Mouse (Mus musculus): ENCODE measurements around the gene Glt8d1. TPM values are rescaled to one million over a fixed set of nuclear protein-coding genes. Genes with fewer than 3 reads are reported as not detected.

Glt8d1 gene
- 1 to 10 TPM; 8.6 to 8.8 (median 8.7) TPM for polyA plus RNA-seq (2017; shearing (Covaris generic))

DNA sequence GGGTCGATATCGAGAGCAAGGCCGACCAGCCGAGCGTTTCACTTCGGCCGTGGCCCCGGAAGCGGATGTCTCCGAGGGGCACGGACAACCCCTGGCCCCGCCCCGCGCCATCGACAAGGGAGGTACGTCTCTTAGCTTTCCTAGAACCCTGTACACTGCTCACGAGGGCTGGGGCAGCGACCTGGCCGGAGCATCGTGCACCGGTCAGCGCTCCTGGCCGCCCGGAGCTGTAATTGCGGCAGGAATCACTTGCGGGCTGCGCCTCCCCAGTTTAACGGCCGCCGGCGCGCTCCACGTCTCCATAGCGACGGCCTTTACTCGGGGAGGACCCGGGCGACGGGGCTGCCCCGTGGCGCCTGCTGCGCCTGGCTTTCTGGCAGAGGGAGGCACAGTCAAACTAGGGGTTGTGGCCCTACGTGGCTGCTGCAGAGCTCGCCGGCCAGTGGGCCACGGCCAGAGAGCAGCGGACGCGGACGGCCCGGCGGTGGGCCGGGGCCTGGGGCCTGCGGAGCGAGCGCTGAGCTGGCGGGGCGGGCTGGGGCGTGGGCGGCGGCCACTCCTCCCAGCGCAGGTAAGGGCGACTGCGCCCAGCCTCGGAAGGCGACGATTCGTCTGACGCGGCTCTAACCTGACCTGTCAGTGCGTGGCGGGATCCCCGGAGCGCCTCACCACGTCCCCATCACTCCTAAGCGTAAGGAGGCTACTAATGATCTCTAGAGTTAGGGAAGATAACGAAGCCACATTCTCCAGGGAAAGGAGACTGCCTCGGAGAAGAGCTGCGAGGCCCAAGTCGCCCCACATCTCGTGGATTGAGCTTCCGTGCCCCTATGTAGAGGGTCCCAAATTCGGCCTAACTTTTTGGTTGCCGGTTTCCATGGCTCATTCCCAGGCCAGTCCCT is at the start of gene Glt8d1, which contains the start of gene Spcs1:
TSS of gene Glt8d1 (plus strand) at position 94 of the 899 bp plus-strand sequence.
TSS of gene Spcs1 (minus strand) at position 366 of the 899 bp plus-strand sequence.
- peak; percentile 90 for ATAC-seq

DNA sequence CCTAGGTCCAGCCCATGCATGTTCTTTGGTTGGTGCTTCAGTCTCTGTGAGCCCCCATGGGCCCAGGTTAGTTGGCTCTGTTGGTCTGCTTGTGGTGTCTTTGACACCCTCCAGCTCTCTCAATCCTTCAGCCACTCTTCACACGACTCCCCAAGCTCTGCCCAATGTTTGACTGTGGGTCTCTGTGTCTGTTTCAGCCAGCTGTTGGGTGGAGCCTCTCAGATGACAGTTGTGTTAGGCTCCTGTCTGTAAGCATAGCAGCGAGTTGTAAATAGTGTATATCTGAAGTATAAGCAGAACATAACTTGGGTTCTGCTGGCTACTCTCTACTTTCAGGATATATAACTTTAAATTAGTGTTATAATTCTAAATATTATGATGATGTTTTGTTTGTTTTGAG is 42.7 kb upstream of the Glt8d1 start:
- no peak for ATAC-seq

DNA sequence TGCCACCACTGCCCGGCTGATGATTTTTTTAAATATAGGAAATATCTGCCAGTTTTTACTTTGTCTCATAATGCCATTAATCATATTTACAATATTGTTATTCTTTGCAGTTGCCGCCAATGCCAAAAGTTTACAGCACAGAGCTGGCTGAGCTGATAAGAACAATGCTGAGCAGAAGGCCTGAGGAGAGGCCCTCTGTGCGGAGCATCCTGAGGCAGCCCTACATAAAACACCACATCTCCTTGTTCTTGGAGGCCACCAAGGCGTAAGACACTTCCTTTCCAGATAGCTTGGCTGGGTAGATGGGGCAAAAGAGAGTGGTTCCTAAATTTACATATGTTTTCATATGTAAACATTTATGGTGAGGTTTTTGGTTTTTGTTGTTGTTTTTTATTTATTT is 42.2 kb upstream of the Glt8d1 start:
- no peak for ATAC-seq

DNA sequence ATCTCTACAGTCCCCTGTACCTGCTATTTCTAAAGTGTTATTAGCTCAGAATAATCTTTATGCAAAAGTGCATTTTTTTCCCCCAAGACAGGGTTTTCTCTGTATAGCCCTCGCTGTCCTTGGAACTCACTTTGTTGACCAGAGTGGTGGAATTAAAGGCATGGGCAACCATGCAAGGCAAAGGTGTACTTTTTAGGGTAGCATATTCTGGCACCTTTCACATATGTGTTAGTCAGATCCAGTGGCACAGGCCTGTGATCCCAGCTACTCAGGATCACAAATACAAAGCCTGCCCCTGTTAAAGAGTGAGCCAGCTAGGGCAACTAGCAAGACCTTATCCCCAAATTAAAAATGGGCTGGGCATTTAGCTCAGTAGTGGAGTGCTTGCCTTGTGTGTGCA is 40.8 kb upstream of the Glt8d1 start:
- no peak for ATAC-seq

DNA sequence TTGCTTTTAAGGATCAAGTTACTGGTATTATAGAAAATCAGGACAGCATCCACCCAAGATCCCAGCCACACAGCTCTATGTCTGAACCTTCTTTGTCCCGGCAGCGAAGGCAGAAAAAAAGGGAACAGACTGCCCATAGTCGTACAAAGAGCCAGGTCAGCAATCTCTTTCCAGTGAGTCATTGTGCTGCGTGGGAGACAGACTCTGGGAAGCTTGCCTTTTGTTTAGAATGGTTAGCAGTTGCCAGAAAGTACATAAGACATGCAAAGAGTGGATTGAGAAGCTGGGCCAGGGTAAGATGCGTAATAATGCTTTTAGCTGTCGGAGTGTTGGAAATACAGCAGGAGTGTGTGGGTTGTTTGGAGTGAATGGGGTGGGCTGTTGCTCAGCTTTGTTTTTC is 27.0 kb upstream of the Glt8d1 start:
- ATAC-seq = no peak

DNA sequence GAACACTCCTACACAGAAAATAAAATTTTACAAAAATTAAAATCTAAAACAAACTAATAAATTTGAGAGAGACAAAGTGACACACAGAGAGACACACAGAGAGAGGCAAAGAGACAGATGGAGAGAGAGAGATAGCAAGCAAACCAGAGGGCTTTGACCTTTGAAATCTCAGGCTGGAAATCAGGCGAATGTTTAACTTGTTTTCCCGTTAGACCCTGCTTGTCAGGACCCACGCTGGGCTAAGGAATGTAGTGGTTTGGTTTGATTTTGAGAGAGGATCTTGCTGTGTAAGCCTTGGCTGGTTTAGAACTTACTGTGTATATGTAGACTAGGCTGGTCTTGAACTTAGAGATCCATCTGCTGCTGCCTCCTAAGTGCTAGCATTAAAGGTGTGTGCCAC is 25.0 kb upstream of the Glt8d1 start:
- ATAC-seq = no peak

DNA sequence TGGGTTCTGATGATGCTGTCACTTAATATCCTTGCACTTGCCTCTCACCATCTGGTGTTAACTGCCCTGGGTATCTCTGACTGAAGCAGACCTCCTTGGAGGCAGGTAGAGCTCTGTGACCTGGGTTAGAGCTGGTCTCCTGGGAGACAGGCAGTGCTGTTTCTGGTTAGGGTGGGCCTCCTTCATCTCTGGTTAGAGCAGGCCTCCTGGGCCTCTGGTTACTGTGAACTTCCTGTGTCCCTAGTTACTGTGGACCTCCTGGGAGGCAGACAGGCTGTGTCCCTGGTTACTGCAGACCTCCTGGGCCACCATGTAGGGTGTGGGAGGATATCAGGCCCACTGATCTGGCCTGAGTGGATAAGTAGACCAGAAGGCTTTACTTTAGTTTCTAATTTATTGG is 4.8 kb upstream of the Glt8d1 start:
- ATAC-seq = no peak

DNA sequence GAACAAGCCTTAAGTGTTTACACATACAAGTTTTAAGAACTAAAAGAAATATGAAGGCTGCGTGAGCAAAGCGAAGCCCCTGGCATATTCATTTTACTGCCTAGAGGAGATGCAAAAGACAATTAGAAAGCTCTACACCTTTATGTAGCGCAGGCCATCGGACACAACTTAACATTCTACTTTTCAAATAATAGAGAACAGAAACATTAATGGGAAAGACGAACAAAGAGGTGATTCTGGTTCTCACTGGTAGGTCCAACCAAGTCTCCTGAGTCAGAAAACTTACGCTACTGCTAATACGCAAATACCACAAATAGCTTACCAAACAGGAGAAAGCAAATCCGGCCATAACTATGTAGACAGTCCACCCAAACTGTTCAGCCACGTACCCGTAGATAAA is 844 bp upstream of the Glt8d1 start:
- no peak for ATAC-seq

DNA sequence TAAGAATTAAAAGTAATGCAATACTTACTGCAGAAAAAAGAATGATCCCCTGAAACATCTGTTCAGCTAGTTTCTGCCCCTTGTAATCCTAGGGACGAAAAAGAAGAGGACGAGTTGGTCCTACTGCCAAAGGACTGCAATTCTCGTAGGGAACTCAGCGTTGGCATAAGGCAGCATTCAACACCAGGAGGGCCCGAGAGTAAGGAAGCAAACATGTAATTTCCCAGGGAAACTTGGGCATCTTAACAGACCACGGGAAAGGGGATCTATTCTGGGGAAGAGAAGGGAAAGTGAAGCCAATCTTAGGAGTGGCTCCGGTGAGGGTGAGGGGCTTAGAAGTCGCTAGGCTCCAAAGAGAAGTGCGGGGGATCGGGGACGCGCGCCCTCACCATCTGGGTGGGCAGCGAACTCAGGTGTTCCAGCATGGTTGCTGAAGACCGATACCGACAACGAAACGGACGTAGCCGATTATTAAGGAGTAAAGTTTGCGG is 339 bp upstream of the Glt8d1 start:
- no peak for ATAC-seq

DNA sequence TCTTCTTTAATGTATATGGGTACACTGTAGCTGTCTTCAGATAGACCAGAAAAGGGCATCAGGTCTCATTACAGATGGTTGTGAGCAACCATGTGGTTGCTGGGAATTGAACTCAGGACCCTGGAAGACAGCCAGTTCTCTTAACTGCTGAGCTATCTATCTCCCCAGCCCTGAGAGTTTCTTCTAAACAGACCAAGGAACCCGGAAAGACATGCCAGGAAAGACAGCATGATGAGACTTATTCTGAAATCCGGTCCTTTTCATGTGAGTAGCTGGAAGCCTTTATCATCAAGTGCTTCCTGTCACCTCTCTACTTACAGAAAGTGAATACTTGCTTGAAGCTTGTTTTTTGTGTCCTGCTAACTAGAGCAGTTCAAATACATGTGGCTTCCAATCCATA is 3.3 kb downstream of the Glt8d1 start:
- no peak for ATAC-seq

DNA sequence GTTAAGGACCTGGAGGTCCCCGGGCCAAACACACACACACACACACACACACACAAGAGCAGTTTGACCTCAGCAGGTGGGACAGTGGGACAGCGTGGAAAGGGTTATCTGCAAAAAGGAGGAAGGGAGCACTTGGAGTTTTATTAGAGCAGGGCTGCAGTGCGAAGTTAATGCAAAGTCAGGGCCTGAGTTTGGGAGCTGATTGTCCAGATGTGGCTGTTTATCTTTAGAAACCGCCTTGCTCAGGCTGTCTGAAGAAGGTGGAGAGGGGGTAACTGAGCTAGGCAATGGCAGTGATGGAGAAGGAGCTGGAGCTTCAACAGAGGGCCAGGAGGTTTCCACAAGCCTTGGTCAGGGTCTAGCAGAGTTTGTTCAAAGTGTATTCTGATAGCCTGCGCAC is 5.6 kb downstream of the Glt8d1 start:
- no peak for ATAC-seq

DNA sequence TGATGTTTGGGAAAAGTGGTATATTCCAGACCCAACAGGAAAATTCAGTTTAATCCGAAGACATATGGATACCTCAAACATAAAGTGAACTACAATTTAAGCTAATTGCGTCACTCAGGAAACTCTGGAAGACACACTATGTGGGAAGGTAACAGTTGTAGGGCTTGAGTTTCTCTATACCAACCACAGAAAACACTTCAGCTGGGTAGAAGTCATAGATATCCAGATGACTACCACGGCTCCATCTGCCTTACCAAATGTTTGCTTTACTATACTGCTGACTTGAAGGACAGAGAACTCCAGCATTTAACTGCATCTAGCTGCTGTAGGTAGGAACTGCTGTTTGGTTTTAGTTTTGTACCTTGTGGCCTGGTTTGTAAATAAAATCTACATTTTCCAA is 10.4 kb downstream of the Glt8d1 start:
- ATAC-seq = no peak

DNA sequence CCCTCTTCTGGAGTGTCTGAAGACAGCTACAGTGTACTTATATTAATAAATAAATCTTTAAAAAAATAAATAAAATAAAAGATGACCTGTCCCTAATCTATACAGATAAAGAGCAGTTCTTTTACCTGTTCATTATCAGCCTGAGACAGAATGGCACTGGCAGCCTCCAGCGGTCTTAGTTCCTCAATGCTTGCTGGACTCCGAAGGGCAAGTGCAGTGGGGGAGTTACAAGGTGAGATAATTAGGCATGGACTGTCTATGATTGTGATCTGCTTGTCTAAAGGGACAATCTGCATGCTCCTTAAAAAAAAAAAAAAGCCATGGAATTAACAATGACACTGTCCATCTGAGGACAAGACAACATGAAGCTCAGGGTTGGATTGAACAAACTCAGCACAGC is 12.7 kb downstream of the Glt8d1 start:
- ATAC-seq = no peak

DNA sequence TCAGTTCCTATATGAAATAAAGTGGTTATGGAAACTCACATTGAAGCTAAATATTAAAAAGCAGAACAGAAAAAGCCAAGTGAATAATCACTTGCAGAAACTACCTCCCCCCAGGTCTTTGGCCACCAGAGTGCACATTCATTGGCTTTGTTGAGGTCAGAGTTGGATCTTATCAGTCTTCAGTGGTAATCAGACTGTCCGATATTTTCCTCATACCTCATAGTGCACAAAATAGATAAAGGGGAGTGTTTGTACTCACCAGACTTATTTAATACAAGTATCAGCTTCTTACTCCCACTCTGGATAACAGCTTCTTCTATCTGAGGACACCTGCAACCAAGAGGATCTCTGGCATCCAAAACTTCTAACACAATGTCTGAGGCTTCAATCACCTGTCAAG is 14.9 kb downstream of the Glt8d1 start:
- no peak for ATAC-seq

DNA sequence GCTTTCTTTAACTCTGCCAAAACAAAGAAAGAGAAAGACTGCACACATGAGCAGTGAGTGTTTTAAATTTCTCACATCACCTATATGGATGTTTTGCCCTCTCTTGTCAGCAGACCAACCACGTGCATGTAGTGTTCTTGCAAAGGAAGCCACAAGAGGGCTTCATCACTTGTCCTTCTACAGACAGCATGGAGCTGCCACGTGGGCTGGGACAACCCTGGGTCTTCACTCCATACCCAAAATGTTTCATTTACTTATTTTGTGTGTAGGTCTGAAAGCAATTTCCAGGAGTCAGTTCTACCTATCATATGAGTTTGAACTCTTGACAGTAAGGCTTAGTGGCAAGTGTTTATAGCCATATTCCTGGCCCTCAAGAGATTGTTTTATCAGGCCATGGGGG is 16.7 kb downstream of the Glt8d1 start:
- ATAC-seq = no peak

DNA sequence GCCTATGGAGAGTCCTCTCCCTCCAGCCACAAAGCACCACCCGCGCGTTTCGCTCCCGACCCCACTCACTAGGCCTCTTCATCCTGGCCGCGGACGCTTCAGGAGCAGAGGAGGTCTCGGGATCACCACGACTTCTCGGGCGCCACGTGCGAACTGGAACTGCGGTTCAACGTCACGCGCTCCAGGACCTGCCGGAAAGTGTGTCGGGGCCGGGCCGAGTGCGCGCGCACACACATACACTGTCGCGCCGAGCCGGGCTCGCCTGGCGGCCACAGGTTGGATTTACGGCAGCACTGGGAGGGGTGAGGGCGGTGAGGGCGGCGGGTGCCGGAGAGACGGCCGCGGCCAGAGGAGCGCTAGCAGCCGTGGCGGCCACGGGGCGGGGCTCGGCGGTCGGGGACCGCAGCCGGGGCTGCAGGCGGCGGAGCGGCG is 17.7 kb downstream of the Glt8d1 start, which contains the start of the genes Pbrm1 and Gnl3:
TSS of gene Pbrm1 (plus strand) at position 279 of the 432 bp plus-strand sequence.
TSS of gene Gnl3 (minus strand) at position 293 of the 432 bp plus-strand sequence.
- peak; percentile 69 for ATAC-seq

DNA sequence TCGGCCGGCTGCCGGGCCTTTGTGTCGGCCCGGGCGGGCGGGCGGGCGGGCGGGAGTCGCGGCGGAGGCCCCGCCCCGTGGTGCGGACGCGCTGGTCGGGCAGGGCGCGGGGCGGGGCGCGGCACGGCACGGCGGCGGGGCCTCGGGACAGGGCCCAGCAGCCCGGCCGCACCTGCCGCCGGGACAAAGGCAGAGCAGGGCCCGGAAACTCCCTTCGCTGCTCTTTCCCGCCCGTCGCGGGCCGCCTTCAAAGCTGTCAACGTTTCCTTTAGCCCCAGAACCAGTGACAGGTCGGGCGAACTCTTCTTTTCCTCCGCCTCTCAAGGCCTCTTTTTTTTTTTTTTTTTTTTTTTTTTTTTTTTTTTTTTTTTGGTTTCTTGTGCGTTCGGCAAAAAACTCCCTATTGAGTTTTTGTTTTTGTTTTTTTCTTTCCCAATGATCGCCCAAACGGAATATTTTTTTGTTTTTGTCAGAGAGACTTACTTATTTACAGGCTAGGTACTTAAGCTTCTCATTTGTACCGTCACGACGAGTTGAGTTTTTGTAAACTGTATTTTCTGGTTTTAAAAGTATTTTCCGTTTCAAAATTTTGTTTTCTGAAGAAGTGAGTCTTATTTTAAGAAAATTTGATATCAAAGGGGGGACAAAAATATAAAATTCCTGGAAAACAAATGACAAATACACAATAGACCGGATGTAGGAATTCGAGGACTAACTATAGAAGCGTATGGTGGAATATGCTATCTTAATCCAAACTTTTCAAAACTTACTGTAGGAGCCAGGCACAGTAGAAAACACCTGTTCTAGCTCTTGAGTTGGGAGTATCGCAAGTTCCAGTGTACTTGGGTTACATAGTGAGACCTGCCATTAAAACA is 18.4 kb downstream of the Glt8d1 start:
- peak; percentile 88 for ATAC-seq

DNA sequence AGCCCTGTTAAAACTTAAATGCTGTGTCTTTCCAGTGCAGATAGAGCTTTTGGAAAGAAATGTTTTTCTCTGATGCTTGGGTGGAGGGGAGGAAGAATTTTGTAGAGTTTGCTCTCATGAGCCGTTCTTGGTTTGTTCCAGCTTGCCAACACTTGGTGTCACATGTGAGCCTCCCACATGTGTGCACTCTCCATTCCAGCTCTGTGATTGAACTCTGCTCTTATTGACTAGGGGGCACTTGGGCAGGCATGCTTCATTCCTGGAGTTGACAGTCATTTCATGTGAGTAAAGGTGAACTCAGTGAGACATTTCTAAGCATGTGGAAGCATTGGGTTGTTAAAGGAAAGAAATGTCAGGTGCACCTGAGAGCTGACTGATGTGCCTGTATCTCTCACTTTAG is 21.4 kb downstream of the Glt8d1 start:
- ATAC-seq = no peak

DNA sequence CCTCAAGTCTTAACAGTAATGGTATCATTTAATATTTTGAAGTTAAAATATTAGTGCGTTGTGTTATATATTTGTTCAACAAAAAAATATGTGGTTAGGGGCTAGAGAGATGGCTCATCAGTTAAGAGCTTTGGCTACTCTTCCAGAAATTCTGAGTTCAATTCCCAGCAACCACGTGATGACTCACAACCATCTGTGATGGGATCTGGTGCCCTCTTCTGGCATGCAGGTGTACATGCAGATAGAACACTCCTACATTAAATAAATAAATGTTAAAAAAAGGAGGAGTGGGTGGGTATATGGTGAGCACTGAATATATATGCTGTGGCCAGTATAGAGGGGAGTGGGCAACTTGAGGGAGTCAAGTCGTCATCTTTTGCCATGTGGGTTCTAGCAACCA is 24.6 kb downstream of the Glt8d1 start:
- ATAC-seq = no peak

DNA sequence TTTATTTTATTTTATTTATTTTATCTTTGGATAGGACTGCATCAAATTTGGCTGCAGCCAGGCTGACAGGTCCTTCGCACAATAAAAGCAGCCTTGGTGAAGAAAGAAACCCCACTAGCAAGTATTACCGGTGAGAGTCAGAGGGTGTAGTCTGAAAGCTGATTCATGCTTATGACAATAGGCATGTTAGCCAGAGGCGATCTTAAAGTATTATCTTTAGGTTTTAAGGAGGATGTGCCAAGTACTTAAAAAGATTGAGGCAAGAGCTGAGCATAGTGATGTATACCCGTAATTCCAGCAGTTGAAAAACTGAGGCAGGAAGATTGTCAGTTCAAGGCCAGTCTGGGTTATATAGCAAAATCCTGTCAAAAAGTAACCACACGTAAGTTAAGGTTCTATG is 44.1 kb downstream of the Glt8d1 start:
- no peak for ATAC-seq

DNA sequence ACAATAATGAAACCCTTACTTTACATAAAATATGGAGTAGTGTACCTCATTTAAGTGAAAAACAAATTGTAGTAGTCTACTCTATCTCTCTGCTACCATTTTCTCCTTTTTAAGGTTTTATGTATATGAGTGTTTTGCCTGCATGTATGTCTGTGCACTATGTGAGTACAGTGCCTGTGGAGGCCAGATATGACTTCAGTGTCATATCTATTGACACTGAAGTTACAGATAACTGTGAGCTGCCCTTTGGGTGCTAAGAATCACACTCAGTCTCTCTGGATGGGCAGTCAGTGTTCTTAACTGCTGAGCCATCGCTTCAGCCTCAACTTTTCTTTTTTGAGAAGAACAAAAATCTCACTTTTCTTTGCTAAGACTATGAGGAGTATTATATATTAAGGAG is 44.6 kb downstream of the Glt8d1 start:
- no peak for ATAC-seq
